Mouse (Mus musculus) kidney, adult 2 months (tissue): Measurements from ENCODE around the gene Ndufs7.

Source experiments
- CTCF ChIP-seq: fragments of 200-500 bp; conservative IDR thresholded peaks from 2 replicates; pipeline ENCODE4 v1.5.1; 2011; ENCODE audit warnings: low read depth, mild to moderate bottlenecking, control low read depth, low read length, moderate library complexity, mixed read lengths; ENCODE audit not compliant: insufficient read depth, insufficient read length
- POLR2A ChIP-seq: fragments of 200-500 bp; IDR thresholded peaks from one replicate; pipeline ENCODE4 v1.6.1; 2011; ENCODE audit warnings: low read depth, low read length, control low read depth

GRCm38 (mm10) chr10:80245600-80245999 is 3.3 kb upstream of the Ndufs7 start:
- peak; percentile 86 for TF ChIP-seq CTCF
- no peak for TF ChIP-seq POLR2A
